Mouse (Mus musculus) midbrain, embryonic 14.5 days (tissue): ENCODE measurements around the gene Ttc7. TPM values are rescaled to one million over a fixed set of nuclear protein-coding genes. Genes with fewer than 3 reads are reported as not detected.
"Not testable (repeated sequence)": the region's sequence is repeated elsewhere in the genome, so short reads cannot be mapped to it uniquely, and the experiment has no call there.

ENCODE experiments used
- ATAC-seq: fragments of 200-750 bp; cut with Nextera tagmentation; 2 replicates; pipeline ENCODE4 v1.8.0; 2017; ENCODE audit warnings: moderate number of reproducible peaks, moderate library complexity; ENCODE audit not compliant: low FRiP score, low TSS enrichment
- DNase-seq: peaks from one replicate; pipeline ENCODE4 v3.0.0-alpha.2; 2015
- H3K27ac ChIP-seq: fragments of 300-500 bp; sonication (generic); replicated peaks from 2 replicates; pipeline ENCODE4 v1.5.1; 2014; ENCODE audit warnings: mild to moderate bottlenecking, low read depth, low read length, moderate library complexity
- H3K27me3 ChIP-seq: fragments of 300-500 bp; sonication (generic); 2 replicates; pipeline ENCODE4 v1.6.1; 2014; ENCODE audit warnings: low read length, control low read depth, mixed read lengths; ENCODE audit not compliant: control insufficient read depth, insufficient read depth
- H3K36me3 ChIP-seq: fragments of 300-500 bp; sonication (generic); 2 replicates; pipeline ENCODE4 v1.6.1; 2014; ENCODE audit warnings: low read length, control low read depth; ENCODE audit not compliant: control insufficient read depth, insufficient read depth
- H3K4me1 ChIP-seq: fragments of 300-500 bp; sonication (generic); 2 replicates; pipeline ENCODE4 v1.6.1; 2014; ENCODE audit warnings: mild to moderate bottlenecking, antibody characterized with exemption, low read length, control low read depth; ENCODE audit not compliant: control insufficient read depth, insufficient read depth
- H3K4me2 ChIP-seq: fragments of 300-500 bp; sonication (generic); 2 replicates; pipeline ENCODE4 v1.6.1; 2014; ENCODE audit warnings: mild to moderate bottlenecking, low read length, moderate library complexity
- H3K4me3 ChIP-seq: fragments of 300-500 bp; sonication (generic); replicated peaks from 2 replicates; pipeline ENCODE4 v1.5.1; 2014; ENCODE audit warnings: low read depth, low read length
- H3K9ac ChIP-seq: fragments of 300-500 bp; sonication (generic); replicated peaks from 2 replicates; pipeline ENCODE4 v1.6.1; 2014; ENCODE audit warnings: mild to moderate bottlenecking, low read length, moderate library complexity
- H3K9me3 ChIP-seq: fragments of 300-500 bp; sonication (generic); 2 replicates; pipeline ENCODE4 v1.6.1; 2016; ENCODE audit warnings: low read length, control low read depth, mixed read lengths; ENCODE audit not compliant: control insufficient read depth
- WGBS: fragments of 180-500 bp; shearing (Covaris S2); extraction: QIAGEN DNeasy Blood & Tissue Kit; methylation state at CpG from one replicate; pipeline ENCODE4 v1.1.7; 2014; 5-methylcytosine and 5-hydroxymethylcytosine counted together
- polyA plus RNA-seq: library from polyadenylated mRNA; unstranded; fragments of >200 nt; fragmentation: Nextera tagmentation; extraction: Ambion mirVana; gene quantifications from 2 replicates; pipeline ENCODE4 v1.2.1, GENCODE M21; 2014

The Ttc7 gene
- polyA plus RNA-seq, 1 experiment from 2014 or later: 3.6 TPM

DNA sequence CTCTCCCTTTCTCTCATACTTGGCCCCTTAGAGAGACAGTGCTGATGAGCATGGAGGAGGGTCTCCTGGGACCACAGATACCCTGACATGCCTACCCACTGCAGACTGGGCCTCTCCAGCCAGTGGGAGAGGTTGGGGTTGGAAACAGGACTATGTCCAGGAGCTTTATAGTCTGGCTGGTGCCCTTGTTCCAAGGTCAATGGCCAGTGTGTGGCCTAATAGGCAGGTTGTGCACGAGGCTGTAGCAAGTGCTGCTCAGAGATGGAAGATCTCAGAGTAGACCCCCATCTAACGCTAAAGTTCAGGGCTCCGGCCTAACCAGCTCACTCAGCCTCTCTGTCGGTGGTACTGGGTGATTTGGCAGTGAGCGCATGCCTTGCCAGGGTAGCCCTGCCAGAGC, 9.1 kb downstream of the Ttc7 start:
- H3K4me1 ChIP-seq: no peaks in the 10 kb centered on the region
- H3K4me2 ChIP-seq: no peak overlapping the region
- no peaks in the 10 kb centered on the region for H3K36me3 ChIP-seq
- H3K27me3 ChIP-seq: 0 out of 2 replicates have a peak, but pooled peaks cover 5% of the 10 kb centered on the region
- no peak overlapping the region for H3K4me3 ChIP-seq
- WGBS: 95% methylated on average over 5 of the region's 5 CpGs
- no peaks in the 10 kb centered on the region for H3K9me3 ChIP-seq
- DNase-seq: no peak
- no peak overlapping the region for H3K9ac ChIP-seq
- ATAC-seq: no peak
- no peak overlapping the region for H3K27ac ChIP-seq

DNA sequence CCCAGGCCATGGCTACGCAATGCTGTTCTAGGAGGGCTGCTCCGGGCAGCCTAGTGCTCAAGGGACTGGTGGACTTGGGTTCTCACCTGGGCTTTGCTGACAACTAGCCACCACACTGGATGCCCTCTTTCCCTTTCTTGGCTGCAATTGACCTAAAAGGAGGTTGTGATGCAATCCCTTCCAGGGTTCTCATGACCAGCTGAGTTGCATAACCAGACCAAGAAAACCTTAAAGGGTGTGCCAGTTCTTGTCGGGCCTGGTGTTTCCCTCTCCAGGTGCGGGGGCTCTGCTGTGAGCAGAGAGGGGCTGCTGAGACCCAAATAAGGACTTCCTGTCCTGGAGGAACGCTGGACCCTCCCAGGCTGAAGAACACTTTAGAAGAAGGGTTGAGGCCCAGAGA, 10.4 kb downstream of the Ttc7 start:
- no peak overlapping the region for H3K27ac ChIP-seq
- no peak overlapping the region for H3K4me2 ChIP-seq
- H3K4me3 ChIP-seq: no peak overlapping the region
- H3K27me3 ChIP-seq: 0 out of 2 replicates have a peak, but pooled peaks cover 3% of the 10 kb centered on the region
- ATAC-seq (no peak), DNase-seq (no peak)
- no peaks in the 10 kb centered on the region for H3K4me1 ChIP-seq
- no peaks in the 10 kb centered on the region for H3K36me3 ChIP-seq
- no peak overlapping the region for H3K9ac ChIP-seq
- WGBS: 97% methylated on average over 5 of the region's 5 CpGs
- no peaks in the 10 kb centered on the region for H3K9me3 ChIP-seq

DNA sequence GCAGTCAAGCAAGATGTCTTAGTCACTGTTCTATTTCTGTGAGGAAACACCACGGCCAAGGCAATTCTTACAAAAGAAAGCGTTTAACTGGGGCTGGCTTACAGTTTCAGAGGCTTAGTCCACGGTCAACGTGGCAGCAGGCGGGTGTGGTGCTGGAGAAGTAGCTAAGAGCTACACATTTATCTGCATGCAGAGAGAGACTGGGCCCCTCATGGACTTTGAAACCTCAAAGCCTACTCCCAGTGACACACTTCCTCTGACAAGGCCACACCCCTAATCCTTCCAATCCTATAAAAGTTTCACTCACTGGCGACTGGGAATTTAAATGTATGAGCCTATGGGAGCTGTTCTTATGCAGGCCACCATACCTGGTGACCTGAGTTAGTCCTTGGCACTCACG, 13.1 kb downstream of the Ttc7 start:
- H3K9me3 ChIP-seq: no peaks in the 10 kb centered on the region
- no peak for ATAC-seq
- H3K4me2 ChIP-seq: no peak overlapping the region
- H3K27ac ChIP-seq: no peak overlapping the region
- no peaks in the 10 kb centered on the region for H3K36me3 ChIP-seq
- WGBS: 79% methylated on average over 7 of the region's 7 CpGs
- H3K4me1 ChIP-seq: no peaks in the 10 kb centered on the region
- H3K27me3 ChIP-seq: no peaks in the 10 kb centered on the region
- no peak for DNase-seq
- H3K9ac ChIP-seq: no peak overlapping the region
- no peak overlapping the region for H3K4me3 ChIP-seq

DNA sequence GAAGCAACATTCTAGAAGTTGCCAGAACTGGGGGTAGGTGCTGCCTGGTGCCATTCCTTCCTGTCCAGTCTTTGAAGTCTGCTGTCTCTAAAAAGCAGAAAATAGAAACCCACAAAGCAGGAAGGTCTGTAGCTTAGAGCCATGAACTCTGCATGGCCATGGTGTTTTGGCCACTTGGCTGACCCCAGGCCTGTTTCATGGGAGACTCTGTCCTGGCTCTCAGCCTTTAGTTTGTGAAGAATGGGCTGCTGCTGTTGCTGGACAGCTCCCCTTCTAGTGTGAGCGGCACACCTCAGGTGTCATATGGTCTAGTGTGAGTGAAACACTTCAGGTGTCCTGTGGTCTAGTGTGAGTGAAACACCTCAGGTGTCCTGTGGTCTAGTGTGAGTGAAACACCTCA, 14.0 kb downstream of the Ttc7 start:
- not testable (repeated sequence) for H3K4me2 ChIP-seq, H3K27ac ChIP-seq, H3K4me1 ChIP-seq, ATAC-seq, H3K9ac ChIP-seq, DNase-seq, H3K4me3 ChIP-seq, H3K27me3 ChIP-seq, H3K36me3 ChIP-seq, H3K9me3 ChIP-seq
- WGBS: 93% methylated on average over 1 of the region's 1 CpGs

DNA sequence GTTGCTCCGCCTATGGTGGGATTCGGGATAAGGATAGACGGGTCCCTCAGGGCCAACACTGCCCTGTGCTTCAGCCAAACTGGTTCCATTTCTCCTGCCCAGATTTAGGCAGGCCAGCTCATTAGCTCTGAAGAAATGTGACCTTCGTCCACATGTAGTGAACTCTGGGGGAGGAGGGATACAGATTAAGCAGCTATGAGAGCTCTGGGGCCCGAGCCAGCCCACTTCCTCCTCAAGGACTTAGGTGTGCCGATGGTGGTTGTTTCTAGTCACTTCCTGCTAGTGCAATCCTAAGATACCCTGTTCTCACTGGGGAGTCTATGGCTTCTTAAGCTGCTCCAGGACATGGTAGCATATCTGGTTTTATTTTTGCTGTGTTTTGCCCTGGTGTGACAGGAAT, 16.3 kb downstream of the Ttc7 start:
- DNase-seq (no peak), ATAC-seq (no peak)
- Histone ChIP-seq H3K36me3 (no peaks in the 10 kb centered on the region), H3K9me3 (no peaks in the 10 kb centered on the region), H3K27me3 (no peaks in the 10 kb centered on the region), H3K4me3 (no peak overlapping the region), H3K9ac (no peak overlapping the region), H3K4me2 (no peak overlapping the region), H3K27ac (no peak overlapping the region), H3K4me1 (no peaks in the 10 kb centered on the region)
- WGBS: 84% methylated on average over 6 of the region's 6 CpGs

DNA sequence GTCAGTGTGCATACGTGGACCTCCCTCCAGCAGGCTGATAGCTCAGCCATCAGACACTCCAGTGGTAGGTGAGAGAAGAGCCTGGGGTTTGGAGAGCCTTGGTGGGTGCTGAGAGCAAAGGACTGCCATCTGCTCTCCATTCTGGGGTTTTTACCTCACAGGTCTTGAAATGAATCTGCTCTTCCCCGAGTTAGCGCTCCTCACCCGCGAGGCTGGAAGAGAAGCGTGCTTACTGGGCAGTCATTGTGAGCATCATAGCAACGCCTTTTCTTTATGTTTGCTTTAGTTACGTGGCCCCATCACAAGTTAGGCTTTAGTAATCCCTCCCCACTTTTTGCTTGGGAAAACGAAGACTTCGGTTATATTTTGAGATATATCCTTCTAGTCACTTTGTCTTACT, 17.7 kb downstream of the Ttc7 start:
- Histone ChIP-seq H3K4me1 (no peaks in the 10 kb centered on the region), H3K4me3 (no peak overlapping the region), H3K9me3 (no peaks in the 10 kb centered on the region), H3K27me3 (no peaks in the 10 kb centered on the region), H3K27ac (no peak overlapping the region), H3K36me3 (no peaks in the 10 kb centered on the region), H3K9ac (no peak overlapping the region), H3K4me2 (no peak overlapping the region)
- 85% methylated on average over 10 of the region's 10 CpGs for WGBS
- DNase-seq (no peak), ATAC-seq (no peak)

DNA sequence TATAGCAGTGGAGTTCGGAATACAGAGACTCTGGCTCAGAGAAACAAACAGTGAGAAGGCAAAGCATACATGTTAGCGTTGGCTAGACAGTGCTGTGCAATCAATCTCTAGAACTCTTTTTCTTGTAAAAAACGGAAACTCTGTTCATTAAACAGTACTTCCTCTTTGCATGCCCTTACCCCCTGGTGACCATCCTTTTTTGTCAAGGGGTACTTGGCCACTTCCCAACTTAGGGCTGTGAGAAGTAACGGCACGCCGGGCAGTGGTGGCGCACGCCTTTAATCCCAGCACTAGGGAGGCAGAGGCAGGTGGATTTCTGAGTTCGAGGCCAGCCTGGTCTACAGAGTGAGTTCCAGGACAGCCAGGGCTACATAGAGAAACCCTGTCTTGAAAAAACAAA, 18.9 kb downstream of the Ttc7 start:
- not testable (repeated sequence) for H3K4me3 ChIP-seq, H3K27me3 ChIP-seq, DNase-seq, ATAC-seq, H3K4me2 ChIP-seq, H3K4me1 ChIP-seq, H3K9ac ChIP-seq, H3K9me3 ChIP-seq, H3K36me3 ChIP-seq, H3K27ac ChIP-seq
- 93% methylated on average over 9 of the region's 9 CpGs for WGBS

DNA sequence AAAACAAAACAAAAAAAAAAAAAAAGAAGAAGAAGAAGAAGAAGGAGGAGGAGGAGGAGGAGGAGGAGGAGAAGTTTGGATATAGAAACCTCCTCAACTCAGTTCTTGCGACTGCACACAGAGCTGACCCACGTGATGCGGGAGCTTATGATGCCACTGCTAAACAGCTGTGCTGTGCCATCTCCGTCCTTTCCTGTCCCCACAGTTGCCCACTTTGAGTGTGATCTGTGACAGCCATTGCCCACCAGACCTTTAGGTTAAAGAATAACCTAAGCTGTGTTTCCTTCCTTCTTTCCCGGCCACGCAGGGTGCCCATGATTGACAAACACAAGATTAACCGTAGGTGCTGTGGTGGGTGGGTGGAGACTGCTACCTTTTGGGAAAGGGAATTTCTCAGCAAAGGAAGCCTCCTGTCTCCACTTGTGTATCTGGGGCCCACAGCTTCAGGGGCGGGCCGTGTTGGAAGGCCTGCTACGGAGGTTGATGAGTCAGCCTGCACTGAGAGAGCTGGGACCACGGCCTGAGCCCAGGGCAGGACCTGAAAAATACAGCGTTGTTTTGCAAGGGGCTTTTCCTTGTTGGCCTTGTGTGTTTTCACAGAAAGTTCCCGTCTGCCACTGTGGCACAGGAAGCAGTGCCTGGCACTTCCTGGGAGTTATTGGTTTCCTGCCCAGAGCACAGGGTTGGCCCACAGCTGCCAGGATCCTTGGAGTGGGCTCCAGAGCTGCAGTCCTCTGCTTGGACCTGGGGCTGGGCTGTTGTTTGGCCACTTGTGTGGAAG, 19.5 kb downstream of the Ttc7 start:
- Histone ChIP-seq H3K27me3 (no peaks in the 10 kb centered on the region), H3K27ac (no peak overlapping the region), H3K36me3 (no peaks in the 10 kb centered on the region), H3K4me2 (no peak overlapping the region), H3K9me3 (no peaks in the 10 kb centered on the region), H3K4me3 (no peak overlapping the region), H3K9ac (no peak overlapping the region), H3K4me1 (no peaks in the 10 kb centered on the region)
- 90% methylated on average over 13 of the region's 13 CpGs for WGBS
- ATAC-seq: no peak
- no peak for DNase-seq

DNA sequence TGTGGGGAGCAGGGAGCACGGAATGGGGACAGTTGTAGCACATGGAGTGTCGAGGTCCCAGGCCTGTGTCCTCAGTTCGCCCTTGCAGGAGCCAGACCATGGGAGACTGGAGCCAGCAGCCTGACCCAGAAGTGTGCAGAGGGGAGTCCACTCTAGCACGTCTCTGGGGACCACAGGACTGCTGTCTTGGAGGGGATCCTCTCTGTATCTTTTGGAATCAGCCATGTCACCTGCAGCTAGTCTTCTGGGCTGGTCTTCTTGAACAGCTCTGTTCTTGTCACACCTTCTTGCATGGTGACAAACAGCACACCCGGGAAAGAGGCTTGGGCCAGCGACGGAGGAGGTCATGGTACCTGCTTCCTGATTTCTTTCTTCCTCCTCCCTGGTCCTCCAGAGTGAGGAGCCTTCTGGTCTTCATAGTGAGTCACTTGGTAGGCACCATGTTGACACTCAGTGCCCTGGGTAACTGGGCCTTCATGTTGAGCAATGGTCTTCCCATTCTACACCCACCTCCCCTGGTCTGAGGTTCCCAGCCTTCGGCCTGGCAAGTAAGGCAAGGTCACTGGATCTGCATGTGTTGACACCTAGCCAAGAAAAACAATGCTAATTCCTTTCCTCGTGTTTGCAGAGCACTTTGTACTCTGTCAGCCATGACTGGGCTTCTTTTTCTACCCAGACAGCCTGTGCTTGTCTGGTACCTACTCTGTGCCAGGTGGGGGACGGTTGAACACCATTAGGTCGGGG, 21.6 kb downstream of the Ttc7 start:
- DNase-seq (no peak), ATAC-seq (no peak)
- Histone ChIP-seq H3K27ac (no peak overlapping the region), H3K4me1 (no peaks in the 10 kb centered on the region), H3K27me3 (no peaks in the 10 kb centered on the region), H3K9me3 (no peaks in the 10 kb centered on the region), H3K36me3 (no peaks in the 10 kb centered on the region), H3K4me3 (no peak overlapping the region), H3K9ac (no peak overlapping the region), H3K4me2 (no peak overlapping the region)
- 82% methylated on average over 11 of the region's 11 CpGs for WGBS
